Mouse (Mus musculus) liver, adult 2 months (tissue): Measurements from ENCODE around the gene Slc7a4. TPM values are rescaled to one million over a fixed set of nuclear protein-coding genes. Genes with fewer than 3 reads are reported as not detected.
"Not testable (repeated sequence)": the region's sequence is repeated elsewhere in the genome, so short reads cannot be mapped to it uniquely, and the experiment has no call there.

Experiments used
- DNase-seq: peaks from one replicate; pipeline ENCODE4 v3.0.0-alpha.2; 2011; ENCODE audit warnings: low read depth, low spot score; ENCODE audit errors: extremely low read depth
- H3K27ac ChIP-seq: fragments of 200-500 bp; replicated peaks from 2 replicates; pipeline ENCODE4 v1.5.1; 2012; ENCODE audit warnings: low read depth, mild to moderate bottlenecking, control low read depth, inconsistent platforms, low read length; ENCODE audit not compliant: insufficient read depth
- H3K27me3 ChIP-seq: fragments of 200-500 bp; 2 replicates; pipeline ENCODE4 v1.6.1; 2012; ENCODE audit warnings: mild to moderate bottlenecking, moderate library complexity, low read length, inconsistent platforms; ENCODE audit not compliant: control insufficient read depth, insufficient read depth
- H3K36me3 ChIP-seq: fragments of 200-500 bp; 2 replicates; pipeline ENCODE4 v1.6.1; 2012; ENCODE audit warnings: low read length, inconsistent platforms; ENCODE audit not compliant: control insufficient read depth, insufficient read depth
- H3K4me1 ChIP-seq: fragments of 200-500 bp; 2 replicates; pipeline ENCODE4 v1.6.1; 2011; ENCODE audit warnings: low read length; ENCODE audit not compliant: control insufficient read depth, insufficient read depth
- H3K4me3 ChIP-seq: fragments of 200-500 bp; 2 replicates; pipeline ENCODE4 v1.5.1; 2011; ENCODE audit warnings: low read depth, mild to moderate bottlenecking, control low read depth, low read length, moderate library complexity; ENCODE audit not compliant: insufficient read depth
- H3K79me2 ChIP-seq: fragments of 200-500 bp; 2 replicates; pipeline ENCODE4 v1.6.1; 2012; ENCODE audit warnings: inconsistent platforms, mild to moderate bottlenecking, low read length, moderate library complexity; ENCODE audit not compliant: control insufficient read depth, insufficient read depth
- H3K9ac ChIP-seq: fragments of 200-500 bp; 2 replicates; pipeline ENCODE4 v1.6.1; 2012; ENCODE audit warnings: low read depth, mild to moderate bottlenecking, control low read depth, inconsistent platforms, low read length
- CTCF ChIP-seq: fragments of 200-500 bp; IDR thresholded peaks from 2 replicates; pipeline ENCODE4 v1.5.1; 2011; ENCODE audit warnings: low read depth, low read length, control low read depth
- POLR2A ChIP-seq: fragments of 200-500 bp; IDR thresholded peaks from 2 replicates; pipeline ENCODE4 v1.6.1; 2011; ENCODE audit warnings: low read length, control low read depth; ENCODE audit not compliant: insufficient read depth; ENCODE audit errors: extremely low read depth
- WGBS: fragments of 180-500 bp; shearing (Covaris S2); methylation state at CpG from one replicate; pipeline ENCODE4 v1.1.7; 2018; 5-methylcytosine and 5-hydroxymethylcytosine counted together
- polyA plus RNA-seq: library from polyadenylated mRNA; depleted of rRNA; stranded (reverse); fragments of >200 nt; gene quantifications from 2 replicates; pipeline ENCODE4 v1.2.3, GENCODE M21; 2012
- total RNA-seq: library from RNA; depleted of rRNA; stranded (reverse); fragments of >200 nt; gene quantifications from 2 replicates; pipeline ENCODE4 v1.2.3, GENCODE M21; 2014

Gene Slc7a4
- total and polyA plus RNA-seq, 2 experiments, result 0.74 to 5.3 TPM

GRCm38 (mm10) chr16:17561128-17561750 lies 21.8 kb downstream of the Slc7a4 start, which contains the start of gene Lrrc74b:
TSS of gene Lrrc74b (minus strand) at chr16:17561247.
- TF ChIP-seq POLR2A (no peak), CTCF (no peak)
- DNase-seq, result no peak
- WGBS, result 11% methylated on average over 22 of the region's 22 CpGs
- no peak within 1 kb of the TSS for H3K4me3 ChIP-seq
- no peak within 1 kb of the TSS for H3K27ac ChIP-seq
- no peaks in the 10 kb centered on the region for H3K36me3 ChIP-seq
- H3K9ac ChIP-seq, result no peak within 1 kb of the TSS
- no peaks in the 10 kb centered on the region for H3K4me1 ChIP-seq
- 0 out of 2 replicates have a peak, but pooled peaks cover 2% of the 10 kb centered on the region for H3K27me3 ChIP-seq
- no peaks in the 10 kb centered on the region for H3K79me2 ChIP-seq

DNA sequence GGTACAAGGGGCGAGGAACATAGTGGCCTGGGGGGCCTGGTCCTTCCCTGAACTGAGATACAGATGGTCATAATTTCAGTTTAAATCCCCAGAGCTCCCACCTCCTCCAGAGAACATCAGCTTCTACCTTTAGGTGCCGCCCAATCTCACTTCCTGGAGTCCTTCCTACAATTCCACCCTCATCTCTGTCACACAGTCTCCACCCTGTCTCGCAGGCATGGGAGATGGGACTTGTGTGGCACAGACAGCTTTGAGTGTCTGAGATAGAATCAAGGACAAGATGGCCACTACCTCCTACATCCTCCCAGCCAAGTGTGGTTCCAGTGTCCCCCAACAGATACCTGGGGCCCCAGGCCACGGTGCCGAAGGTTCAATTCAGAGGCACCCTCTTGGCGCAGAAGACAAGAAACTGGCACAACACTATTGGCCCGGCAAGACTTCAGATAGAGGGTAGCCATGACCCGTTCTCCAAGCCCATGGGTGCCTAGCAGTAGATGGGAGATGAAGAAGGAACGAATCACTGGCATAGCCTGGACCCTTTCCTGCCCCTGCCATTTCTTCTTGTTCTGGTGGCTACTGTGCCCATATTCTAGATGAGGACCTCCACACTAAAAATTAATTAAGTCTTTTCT lies 23.5 kb downstream of the Slc7a4 start:
- Histone ChIP-seq H3K4me1 (no peaks in the 10 kb centered on the region), H3K4me3 (no peak overlapping the region), H3K27me3 (0 out of 2 replicates have a peak, but pooled peaks cover 2% of the 10 kb centered on the region), H3K79me2 (no peaks in the 10 kb centered on the region), H3K9ac (no peak overlapping the region), H3K27ac (no peak overlapping the region), H3K36me3 (no peaks in the 10 kb centered on the region)
- TF ChIP-seq POLR2A, result no peak
- no peak for TF ChIP-seq CTCF
- 82% methylated on average over 9 of the region's 9 CpGs for WGBS
- DNase-seq, result no peak

- no peak overlapping the region for H3K27ac ChIP-seq
- 8% methylated on average over 5 of the region's 5 CpGs for WGBS
- no peak for DNase-seq
- TF ChIP-seq POLR2A (no peak), CTCF (no peak)
- H3K79me2 ChIP-seq, result no peaks in the 10 kb centered on the region
- no peak overlapping the region for H3K9ac ChIP-seq
- H3K4me3 ChIP-seq, result no peak overlapping the region
- no peaks in the 10 kb centered on the region for H3K4me1 ChIP-seq
- H3K36me3 ChIP-seq, result no peaks in the 10 kb centered on the region
- 0 out of 2 replicates have a peak, but pooled peaks cover 2% of the 10 kb centered on the region for H3K27me3 ChIP-seq
Observed at GRCm38 (mm10) chr16:17558811-17559210, 24.2 kb downstream of the Slc7a4 start.

DNA sequence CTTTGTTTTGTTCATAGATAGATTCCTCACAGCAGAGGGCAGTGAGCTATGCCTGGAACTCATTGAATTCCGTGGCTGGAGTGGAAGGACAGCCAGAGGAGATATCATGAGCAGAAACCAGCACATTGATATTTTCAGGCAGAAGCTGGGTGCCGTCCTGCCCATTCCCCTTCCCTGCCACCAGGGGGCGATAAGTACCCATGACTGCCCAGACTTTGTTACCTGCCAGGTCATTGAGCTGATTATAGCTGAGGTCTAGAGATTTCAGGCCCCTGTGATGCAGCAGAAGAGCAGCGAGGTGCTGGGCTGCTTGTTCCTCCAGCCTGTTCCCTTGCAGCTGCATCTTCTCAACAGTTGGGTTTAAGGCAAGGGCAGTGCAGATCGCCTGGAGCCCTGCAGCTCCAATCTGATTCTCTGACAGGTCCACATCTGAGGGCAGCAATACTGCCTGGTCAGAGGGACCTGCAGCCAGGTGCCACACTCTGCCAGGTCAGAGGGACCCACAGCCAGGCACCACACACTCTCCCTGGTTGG lies 25.0 kb downstream of the Slc7a4 start:
- no peaks in the 10 kb centered on the region for H3K36me3 ChIP-seq
- no peak overlapping the region for H3K27ac ChIP-seq
- TF ChIP-seq CTCF (peak; percentile 99), POLR2A (no peak)
- no peak overlapping the region for H3K9ac ChIP-seq
- 5% methylated on average over 5 of the region's 5 CpGs for WGBS
- peak; percentile 33 for DNase-seq
- H3K27me3 ChIP-seq, result 0 out of 2 replicates have a peak, but pooled peaks cover 2% of the 10 kb centered on the region
- H3K79me2 ChIP-seq, result no peaks in the 10 kb centered on the region
- H3K4me1 ChIP-seq, result peaks cover 3% of the 10 kb centered on the region; the same call in 1 of the 2 replicates
- no peak overlapping the region for H3K4me3 ChIP-seq

DNA sequence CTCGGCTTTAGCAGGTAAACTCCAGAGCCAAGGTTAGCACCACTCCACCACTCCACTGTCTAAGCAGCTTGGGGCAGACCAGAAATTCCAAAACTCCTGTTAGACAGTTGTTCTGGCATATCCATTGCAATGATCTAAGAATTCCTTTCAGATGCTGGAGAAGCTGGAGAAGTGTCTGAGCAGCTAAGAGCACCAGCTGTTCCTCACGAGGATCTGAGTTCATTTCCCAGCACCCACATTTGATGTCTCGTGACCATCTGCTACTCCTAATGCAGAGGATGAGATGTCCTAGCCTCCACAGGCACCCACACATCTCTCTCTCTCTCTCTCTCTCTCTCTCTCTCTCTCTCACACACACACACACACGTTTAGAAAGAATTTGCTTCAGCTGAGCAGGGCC lies 26.1 kb downstream of the Slc7a4 start:
- Histone ChIP-seq H3K27ac (no peak overlapping the region), H3K79me2 (no peaks in the 10 kb centered on the region), H3K4me1 (peaks cover 13% of the 10 kb centered on the region), H3K27me3 (0 out of 2 replicates have a peak, but pooled peaks cover 2% of the 10 kb centered on the region), H3K4me3 (no peak overlapping the region), H3K36me3 (no peaks in the 10 kb centered on the region), H3K9ac (no peak overlapping the region)
- no peak for DNase-seq
- TF ChIP-seq CTCF (no peak), POLR2A (no peak)
- WGBS, result 60% methylated on average over 4 of the region's 4 CpGs

GRCm38 (mm10) chr16:17556180-17556579 lies 26.8 kb downstream of the Slc7a4 start:
- Histone ChIP-seq H3K4me3 (no peak overlapping the region), H3K4me1 (peaks cover 13% of the 10 kb centered on the region), H3K9ac (no peak overlapping the region)

DNA sequence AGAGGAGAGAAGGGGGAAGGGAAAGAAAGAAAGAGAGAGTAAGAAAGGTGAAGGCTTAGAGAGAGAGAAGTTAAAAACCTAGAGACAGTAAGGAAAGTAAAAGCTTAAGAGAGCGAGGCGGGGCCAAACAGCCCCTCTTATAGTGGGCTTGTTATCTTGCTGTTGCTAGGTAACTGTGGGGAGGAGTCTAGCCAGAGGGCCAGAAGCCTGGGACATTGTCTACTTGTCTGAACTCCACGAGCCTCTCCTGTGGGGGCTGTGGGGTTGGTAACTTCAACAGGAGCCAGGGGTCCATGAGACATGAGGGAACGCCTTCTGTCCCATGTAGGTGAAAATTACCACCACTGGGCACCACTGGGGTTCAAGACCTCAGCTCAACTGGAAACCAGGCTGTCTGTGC lies 28.3 kb downstream of the Slc7a4 start:
- not testable (repeated sequence) for H3K79me2 ChIP-seq, H3K9ac ChIP-seq, H3K4me3 ChIP-seq, H3K27me3 ChIP-seq, H3K27ac ChIP-seq, DNase-seq, H3K36me3 ChIP-seq
- 86% methylated on average over 4 of the region's 4 CpGs for WGBS
- H3K4me1 ChIP-seq, result peaks cover 17% of the 10 kb centered on the region

More at GRCm38 (mm10) chr16:17556180-17556579, 26.8 kb downstream of the Slc7a4 start:
- Histone ChIP-seq H3K79me2 (no peaks in the 10 kb centered on the region), H3K36me3 (no peaks in the 10 kb centered on the region), H3K27ac (no peak overlapping the region), H3K27me3 (0 out of 2 replicates have a peak, but pooled peaks cover 2% of the 10 kb centered on the region)
- DNase-seq, result no peak
- no peak for TF ChIP-seq POLR2A
- TF ChIP-seq CTCF, result no peak
- WGBS, result 84% methylated on average over 4 of the region's 4 CpGs
